Mouse (Mus musculus): ENCODE results near the gene Mars.

Gene Mars

GRCm38 (mm10) chr10:127311476-127312355 is at the start of gene Mars:
TSS of gene Mars (minus strand) at chr10:127311786.
- DNase-seq (ENCODE audit: low spot score in 2 of 2) = peak; percentile 96 to 97

DNA sequence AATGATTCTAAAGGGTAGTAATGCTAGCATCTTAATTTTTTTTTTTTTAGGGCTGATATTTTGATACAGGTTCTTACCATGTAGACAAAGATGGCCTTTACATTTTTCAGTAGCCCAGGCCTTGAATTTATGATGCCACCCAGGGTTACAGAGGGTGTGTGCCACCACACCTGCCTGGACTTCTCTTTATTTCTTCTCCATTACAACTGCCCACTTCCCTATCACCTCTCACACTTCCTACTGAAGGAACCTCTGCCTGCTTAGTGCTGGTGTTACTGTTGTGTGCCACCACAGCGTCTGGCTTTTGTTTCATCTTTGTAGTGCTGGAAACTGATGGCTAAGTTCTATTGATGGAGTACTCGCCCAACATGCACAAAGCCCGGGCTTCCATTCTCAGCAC is 49.1 kb upstream of the Mars start:
- DNase-seq (ENCODE audit: low spot score in 2 of 2) = no peak

DNA sequence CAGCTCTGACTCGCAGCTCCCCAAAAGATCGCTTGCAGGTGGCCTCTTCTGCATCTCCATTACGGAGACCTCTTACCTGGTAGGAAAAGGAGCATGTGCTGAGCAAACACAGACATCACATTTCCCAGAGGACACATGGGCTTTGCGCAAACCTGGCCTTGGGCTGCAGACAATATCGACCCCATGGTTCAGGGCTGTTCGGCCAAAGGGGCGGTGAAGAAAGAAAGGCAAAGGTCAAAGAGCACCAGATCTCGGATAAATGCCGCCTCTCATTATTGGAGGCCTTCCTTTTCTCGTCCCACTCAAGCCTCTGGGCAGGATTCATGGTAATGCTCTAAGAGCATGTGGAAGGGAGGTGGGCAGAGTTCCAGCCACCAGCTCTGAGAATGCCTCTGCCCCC is 43.8 kb upstream of the Mars start:
- no peak for DNase-seq (ENCODE audit: low spot score in 2 of 2)

DNA sequence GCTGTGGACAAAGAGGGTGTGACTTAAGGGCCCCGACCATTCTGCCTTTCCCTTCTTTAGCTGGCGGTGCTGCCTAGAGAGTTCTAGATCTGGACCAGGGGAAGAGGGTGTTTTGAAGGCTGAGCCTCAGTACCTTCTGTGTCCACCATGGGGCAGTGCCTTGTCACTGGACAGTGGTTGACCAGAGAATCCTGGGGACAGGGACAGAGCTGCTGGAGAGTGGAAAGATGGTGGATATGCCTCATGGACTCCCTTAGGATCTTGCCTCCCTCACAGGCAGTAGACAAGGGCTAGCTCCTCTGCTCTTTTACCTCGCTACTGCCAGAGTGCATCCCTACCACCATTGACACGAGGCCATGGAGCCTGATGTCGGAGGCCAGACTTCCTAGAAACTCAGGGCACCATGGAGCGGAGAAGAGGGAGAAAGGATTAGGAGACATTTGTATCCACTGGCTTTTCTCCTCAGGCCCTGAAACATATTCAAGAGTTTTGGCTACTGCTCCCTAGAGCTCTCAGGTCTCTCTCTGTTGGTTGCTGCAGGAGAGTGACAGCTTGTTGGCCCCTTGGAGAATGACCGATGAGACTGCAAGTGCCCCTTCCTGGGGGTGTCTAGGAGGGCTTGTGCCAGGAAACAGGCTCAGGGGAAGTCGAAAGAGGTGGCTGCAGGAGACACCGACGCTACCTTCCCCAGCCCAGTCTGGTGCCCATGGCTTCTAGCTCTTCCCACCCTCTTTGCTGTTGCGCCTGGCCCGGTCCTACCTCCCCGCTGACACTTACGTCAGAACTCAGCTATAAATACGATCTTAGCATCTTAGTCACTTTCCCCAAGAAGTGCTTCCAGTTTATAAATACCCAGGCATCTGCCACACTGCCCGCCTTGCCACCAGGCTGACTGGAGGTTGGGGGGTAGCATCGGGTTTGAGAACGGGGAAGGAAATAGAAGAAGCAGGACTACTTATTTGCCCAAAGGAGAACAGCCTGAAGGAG is 42.6 kb upstream of the Mars start, which contains the start of gene Inhbe:
Gene Inhbe, minus strand, starts transcription at position 503 of the 987 bp plus-strand sequence.
- DNase-seq (ENCODE audit: low spot score in 2 of 2) = peak; percentile 81 to 90

GRCm38 (mm10) chr10:127352766-127353165 is 41.2 kb upstream of the Mars start:
- DNase-seq (ENCODE audit: low spot score in 2 of 2) = no peak

DNA sequence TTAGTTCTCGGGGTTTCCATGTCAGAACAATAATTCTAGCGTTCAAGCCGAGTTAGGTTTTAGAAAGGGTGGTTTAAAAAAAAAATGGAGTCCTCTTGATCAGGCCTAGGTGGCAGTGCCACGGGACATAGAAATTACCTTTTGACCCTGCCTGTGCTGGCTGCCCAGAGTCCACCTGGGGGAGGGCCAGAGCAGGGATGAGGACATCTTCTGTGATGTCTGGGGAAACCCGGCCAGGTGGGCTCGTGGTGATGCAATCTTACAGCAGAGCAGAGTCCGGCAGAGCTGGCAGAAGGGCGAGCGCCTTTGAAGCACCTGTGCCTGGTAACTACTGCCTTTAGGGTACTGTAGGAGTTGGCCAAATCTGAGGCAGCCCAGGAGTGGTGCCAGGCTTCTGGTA is 40.6 kb upstream of the Mars start:
- DNase-seq (ENCODE audit: low spot score in 2 of 2) = no peak

DNA sequence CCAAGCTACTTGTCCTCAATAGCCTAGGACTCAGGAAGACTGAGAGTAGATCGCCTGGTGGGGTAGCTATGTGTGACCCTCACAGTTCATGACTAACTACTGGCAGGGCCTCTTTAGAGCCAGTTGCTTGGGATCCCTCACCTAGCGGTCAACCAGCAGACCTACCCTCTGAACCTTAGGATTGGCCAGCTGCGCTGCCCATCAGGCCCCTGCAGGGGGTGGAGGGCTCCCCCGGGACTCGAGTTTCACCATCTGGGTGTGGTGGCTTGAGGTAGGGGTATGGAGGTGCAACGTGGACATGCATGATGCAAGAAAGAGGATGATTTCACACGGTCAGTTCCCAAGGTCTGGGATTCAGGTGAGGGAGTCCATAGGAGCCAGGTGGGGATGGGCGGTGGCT is 40.1 kb upstream of the Mars start:
- DNase-seq (ENCODE audit: low spot score in 2 of 2) = no peak

DNA sequence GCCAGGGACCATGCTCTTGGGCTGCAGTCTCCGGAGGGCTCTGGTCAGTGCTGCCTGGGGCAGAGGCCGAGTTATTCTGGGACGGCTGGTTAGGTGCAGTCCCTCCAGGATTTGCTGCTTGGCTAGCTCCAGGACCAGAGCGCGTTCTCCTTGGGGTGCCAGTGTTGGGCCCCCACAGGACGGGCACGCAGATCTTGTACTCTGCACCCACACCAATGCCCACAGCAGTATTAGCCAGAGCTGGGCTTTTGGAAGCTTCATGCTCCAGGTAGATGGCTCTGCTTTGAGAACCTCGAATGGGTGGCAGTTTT is 39.7 kb upstream of the Mars start:
- no peak for DNase-seq (ENCODE audit: low spot score in 2 of 2)

GRCm38 (mm10) chr10:127350594-127351284 is 39.2 kb upstream of the Mars start:
- peak; percentile 79 to 82 for DNase-seq (ENCODE audit: low spot score in 2 of 2)

GRCm38 (mm10) chr10:127349810-127350209 is 38.2 kb upstream of the Mars start:
- peak; percentile 51 to 68 for DNase-seq (ENCODE audit: low spot score in 2 of 2)

DNA sequence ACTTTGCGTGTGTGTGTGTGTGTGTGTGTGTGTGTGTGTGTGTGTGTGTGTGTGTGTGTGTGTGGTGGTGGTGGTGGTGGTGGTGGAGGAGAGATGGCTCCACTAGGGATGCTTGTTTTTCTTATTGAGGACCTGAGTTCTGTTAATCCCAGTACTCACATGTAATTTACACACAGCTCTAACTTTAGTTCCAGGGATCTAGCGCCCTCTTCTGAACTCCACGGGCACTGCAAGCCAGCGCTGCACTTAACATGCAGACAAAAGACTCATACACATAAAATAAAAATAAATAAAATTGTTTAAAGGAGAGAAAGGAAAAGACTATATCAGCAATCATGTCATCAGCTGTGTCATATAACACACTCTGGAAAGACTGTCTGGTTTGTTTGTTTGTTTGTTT is 37.4 kb upstream of the Mars start:
- DNase-seq (ENCODE audit: low spot score in 2 of 2) = no peak

DNA sequence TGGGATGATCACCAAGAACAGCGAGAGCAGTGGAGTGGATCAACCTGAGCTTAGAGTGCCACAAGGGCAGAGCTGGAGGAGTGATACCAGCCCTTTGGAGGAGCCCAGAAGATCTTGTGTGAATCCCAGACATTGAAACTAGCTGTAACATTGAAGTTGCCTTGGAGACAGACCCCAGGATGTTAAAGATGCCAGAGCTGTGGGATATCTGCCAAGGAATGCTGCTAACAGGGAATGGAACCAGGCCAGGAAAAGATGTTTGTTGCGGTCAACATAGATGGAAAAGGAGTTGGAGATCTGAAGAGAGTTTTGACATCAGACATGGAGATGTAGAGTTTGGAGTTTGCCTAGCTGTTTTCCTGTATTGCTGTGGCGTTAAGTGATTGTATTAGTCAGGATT is 34.6 kb upstream of the Mars start:
- DNase-seq (ENCODE audit: low spot score in 2 of 2) = no peak

GRCm38 (mm10) chr10:127343029-127343428 is 31.4 kb upstream of the Mars start:
- DNase-seq (ENCODE audit: low spot score in 2 of 2) = no peak

GRCm38 (mm10) chr10:127341891-127342639 is 30.5 kb upstream of the Mars start, which contains the start of gene Gli1:
TSS of gene Gli1 (minus strand) at chr10:127341974.
- DNase-seq (ENCODE audit: low spot score in 2 of 2) = peak; percentile 76 to 87

- DNase-seq (ENCODE audit: low spot score in 2 of 2) = no peak
Observed at GRCm38 (mm10) chr10:127341360-127341690, 29.7 kb upstream of the Mars start.

- no peak for DNase-seq (ENCODE audit: low spot score in 2 of 2)
Observed at GRCm38 (mm10) chr10:127340577-127341359, 29.2 kb upstream of the Mars start.

DNA sequence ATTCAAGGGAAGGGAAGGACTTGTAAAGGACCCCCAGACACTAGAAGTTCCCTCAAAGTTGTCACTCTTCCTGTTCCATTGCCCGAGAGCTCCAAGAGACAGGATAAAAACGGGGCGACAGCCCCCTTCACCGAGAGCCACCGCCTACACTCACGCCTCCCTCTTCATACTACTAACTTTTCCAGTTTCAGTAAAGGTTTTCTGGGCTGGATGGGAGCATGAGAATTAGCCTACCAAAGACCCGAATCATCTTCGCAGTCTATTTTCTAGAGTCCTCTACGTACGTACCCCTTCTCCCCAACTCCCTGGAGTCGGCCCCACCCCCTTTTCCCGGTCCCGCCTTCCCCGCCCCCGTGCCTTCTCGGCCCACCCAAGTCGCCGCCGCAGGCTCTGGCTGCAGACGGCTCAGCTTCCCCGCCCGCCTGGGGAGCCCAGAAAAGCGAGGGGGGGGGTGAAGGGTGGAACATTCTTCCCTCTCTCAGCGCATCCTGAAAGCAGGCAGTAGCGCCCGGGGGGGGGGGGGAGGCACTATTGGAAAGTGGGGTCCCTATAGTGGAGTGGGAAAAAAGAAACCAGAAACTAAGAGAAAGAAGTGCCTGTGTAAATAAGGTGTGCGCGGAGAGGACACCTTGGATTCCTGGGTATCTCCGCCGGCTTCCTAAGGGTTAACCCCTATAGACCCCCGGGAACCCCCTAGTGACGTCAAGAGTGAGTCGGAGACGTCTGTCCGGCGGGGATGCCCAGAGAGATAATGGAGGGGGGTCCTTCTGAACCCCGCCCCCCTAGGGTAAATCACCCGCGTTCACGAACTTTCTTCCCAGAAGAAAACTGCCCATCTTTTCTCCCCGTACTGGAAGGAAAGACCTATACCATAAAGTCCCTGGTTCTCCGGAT is 28.3 kb upstream of the Mars start:
- DNase-seq (ENCODE audit: low spot score in 2 of 2) = no peak

DNA sequence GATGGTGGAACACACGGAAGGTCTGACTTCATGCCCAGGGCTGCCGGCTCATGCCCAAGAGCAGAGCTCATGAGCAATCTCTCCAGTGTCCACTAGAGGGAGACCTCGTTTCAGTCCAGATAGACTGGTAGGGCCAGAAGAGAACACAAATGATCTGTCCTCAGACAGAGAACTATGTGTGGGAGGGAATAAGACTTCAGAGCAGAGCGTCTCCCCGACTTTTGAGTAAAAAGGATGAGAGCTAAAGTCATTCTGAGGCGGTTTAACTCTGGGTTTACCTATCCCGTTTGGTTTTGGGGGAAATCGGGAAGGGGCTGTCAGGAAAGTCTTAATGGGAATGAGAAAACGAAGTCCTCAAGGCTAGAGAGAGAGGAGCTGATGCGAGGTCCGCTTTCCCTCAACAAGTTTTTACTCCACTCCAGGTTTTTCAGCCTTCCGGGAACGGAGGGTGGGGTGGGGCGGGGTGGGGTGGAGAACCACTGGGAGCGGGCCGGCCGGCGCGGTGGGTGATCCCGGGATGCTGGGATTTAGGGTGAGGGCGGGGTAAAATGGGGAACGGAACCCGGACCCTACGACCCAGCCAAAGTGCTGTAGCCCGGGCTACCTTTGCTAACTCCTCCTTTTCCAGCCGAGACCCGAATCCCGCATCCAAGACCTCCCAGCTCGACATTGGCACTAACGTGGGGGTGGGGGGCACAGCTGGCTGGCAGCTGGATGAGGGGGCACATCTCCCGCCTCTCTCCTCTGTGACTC is 27.5 kb upstream of the Mars start:
- DNase-seq (ENCODE audit: low spot score in 2 of 2) = peak; percentile 91 to 92

All from right cerebral cortex, postnatal 10 days (tissue).